20 mouse cellular contexts compared by ENCODE assay signal in the genomic region with DNA sequence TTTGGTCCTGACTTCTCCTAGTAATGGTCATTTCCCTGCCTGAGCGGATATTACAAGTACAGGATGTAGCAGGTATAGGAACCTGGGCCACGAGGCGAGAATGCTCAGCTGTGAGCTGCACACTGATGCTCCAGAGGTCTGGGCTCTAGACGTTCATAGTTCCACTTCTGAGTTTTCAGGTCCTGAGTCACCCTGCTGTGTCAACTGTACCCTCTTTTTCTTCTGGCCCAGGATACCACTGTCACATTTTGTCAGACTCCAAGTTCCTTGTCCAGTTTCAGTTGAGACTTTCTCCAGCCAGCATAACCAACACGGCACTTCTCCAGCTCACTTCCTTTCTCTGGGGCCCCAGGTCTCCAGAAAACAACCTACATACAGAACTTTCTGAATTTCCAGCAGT. TPM values are rescaled to one million over a fixed set of nuclear protein-coding genes. Genes with fewer than 3 reads are reported as not detected.
A peak's percentile ranks its signal among the peaks of the same experiment; 100 is the strongest.
DNase-seq lines count a peak whose midpoint lies in the region; ATAC-seq and TF ChIP-seq lines count a peak whose summit lies in the region.
"Had no signal": no experiment of that assay in that cellular context is flagged by ENCODE, and none has a peak within 500 bp of the region (broad histone marks: within the 10 kb centered on the region; RNA-seq: fewer than 3 reads in every experiment).

No protein-coding gene starts in this region.

- H3K4me3 ChIP-seq in lung, postnatal 0 days (ENCODE audit: low read depth, low read length), result no peak overlapping the region
- H3K4me3 ChIP-seq in lung, adult 2 months (replicated peaks; ENCODE audit: extremely low read depth, low read depth, low read length), result no peak overlapping the region
- no peak overlapping the region for H3K4me3 ChIP-seq in macrophage (ENCODE audit: inconsistent target)
- no peak overlapping the region for H3K4me3 ChIP-seq in stomach, postnatal 0 days (ENCODE audit: low read depth, low read length)
- H3K4me3 ChIP-seq: forebrain, embryonic 15.5 days; hindbrain, embryonic 10.5 days; intestine, embryonic 15.5 days; left cerebral cortex, adult 2 months; limb, embryonic 13.5 days; midbrain, embryonic 10.5 days; myocyte had no signal

- no peaks in the 10 kb centered on the region; the same call in 1 of the 2 replicates for H3K79me2 ChIP-seq in macrophage (ENCODE audit: inconsistent target)

- TF ChIP-seq POLR2A in lung, adult 2 months (IDR thresholded peaks at IDR 0.05; ENCODE audit: borderline replicate concordance, extremely low read depth, low read depth, low read length), result no peak

- H3K27me3 ChIP-seq in lung, postnatal 0 days (replicated peaks; ENCODE audit: insufficient read depth, low read length), result no peaks in the 10 kb centered on the region
- H3K27me3 ChIP-seq in splenic B cell, adult 2 months (ENCODE audit: control insufficient read depth, insufficient read depth, low read length, poor library complexity, severe bottlenecking), result no peaks in the 10 kb centered on the region
- H3K27me3 ChIP-seq in stomach, postnatal 0 days (ENCODE audit: control insufficient read depth, insufficient read depth, low read length), result no peaks in the 10 kb centered on the region
- H3K27me3 ChIP-seq: forebrain, embryonic 15.5 days; intestine, embryonic 15.5 days; limb, embryonic 13.5 days had no signal

- no peaks in the 10 kb centered on the region for H3K4me1 ChIP-seq in lung, postnatal 0 days (ENCODE audit: insufficient read depth, low read depth, low read length)
- peaks cover 6% of the 10 kb centered on the region; the same call in 1 of the 2 replicates for H3K4me1 ChIP-seq in lung, adult 2 months (ENCODE audit: control insufficient read depth, insufficient read depth, low read length)
- no peaks in the 10 kb centered on the region; the same call in 1 of the 2 replicates for H3K4me1 ChIP-seq in stomach, postnatal 0 days (replicated peaks; ENCODE audit: control insufficient read depth, insufficient read depth)
- H3K4me1 ChIP-seq: forebrain, embryonic 15.5 days had no signal

- no peak overlapping the region for H3K9ac ChIP-seq in lung, postnatal 0 days (replicated peaks; ENCODE audit: low read depth)
- no peak overlapping the region for H3K9ac ChIP-seq in stomach, postnatal 0 days (ENCODE audit: low read length)
- H3K9ac ChIP-seq: forebrain, embryonic 15.5 days; intestine, embryonic 15.5 days; limb, embryonic 13.5 days had no signal

- H3K4me2 ChIP-seq in lung, postnatal 0 days (replicated peaks; ENCODE audit: low read depth, low read length), result no peak overlapping the region
- H3K4me2 ChIP-seq in stomach, postnatal 0 days (replicated peaks; ENCODE audit: low read depth), result no peak overlapping the region
- H3K4me2 ChIP-seq: forebrain, embryonic 15.5 days; intestine, embryonic 15.5 days; limb, embryonic 13.5 days had no signal

- DNase-seq in CD4-positive, CD25-positive, alpha-beta regulatory T cell, adult 2 months (ENCODE audit: low read depth, low spot score), result peak; percentile 33
- peak; percentile 23 for DNase-seq in lung, postnatal 0 days (ENCODE audit: low spot score)
- DNase-seq in lung, adult 2 months, result no peak
- DNase-seq in splenic B cell, adult 2 months (ENCODE audit: low read depth, low spot score), result peak; percentile 47
- no peak for DNase-seq in urinary bladder, postnatal 25 days (ENCODE audit: low spot score)
- DNase-seq in stomach, postnatal 0 days (ENCODE audit: low spot score), result no peak
- DNase-seq: adrenal gland, postnatal 14 days; cerebellum, postnatal 10 days; heart, adult 11 months; right cerebral cortex, postnatal 14 days; thymus, adult 2 months had no signal

- H3K9me3 ChIP-seq in lung, postnatal 0 days (ENCODE audit: low read length), result no peaks in the 10 kb centered on the region
- no peaks in the 10 kb centered on the region for H3K9me3 ChIP-seq in stomach, postnatal 0 days (ENCODE audit: control insufficient read depth, low read length)
- H3K9me3 ChIP-seq: forebrain, embryonic 15.5 days; hindbrain, embryonic 10.5 days; intestine, embryonic 15.5 days; limb, embryonic 13.5 days; midbrain, embryonic 10.5 days had no signal

- no peak for TF ChIP-seq EP300 in lung, postnatal 0 days (IDR thresholded peaks at IDR 0.05)
- no peak for TF ChIP-seq EP300 in stomach, postnatal 0 days (optimal IDR thresholded peaks at IDR 0.05)

- no peak for ATAC-seq in CD4-positive, CD25-positive, alpha-beta regulatory T cell, adult 4 months
- ATAC-seq in lung, postnatal 0 days, result no peak
- no peak for ATAC-seq in stomach, postnatal 0 days (ENCODE audit: low FRiP score, low TSS enrichment)
- ATAC-seq: forebrain, embryonic 15.5 days; intestine, embryonic 15.5 days had no signal

- H3K36me3 ChIP-seq in lung, postnatal 0 days (ENCODE audit: insufficient read depth, low read length), result no peaks in the 10 kb centered on the region
- peaks cover 1% of the 10 kb centered on the region; the same call in 1 of the 2 replicates for H3K36me3 ChIP-seq in macrophage (ENCODE audit: inconsistent target)
- H3K36me3 ChIP-seq in splenic B cell, adult 2 months (ENCODE audit: control insufficient read depth, insufficient read depth, low read length, poor library complexity, severe bottlenecking), result no peaks in the 10 kb centered on the region
- no peaks in the 10 kb centered on the region for H3K36me3 ChIP-seq in stomach, postnatal 0 days (ENCODE audit: control insufficient read depth, insufficient read depth, low read length)
- H3K36me3 ChIP-seq: forebrain, embryonic 15.5 days; hindbrain, embryonic 10.5 days; intestine, embryonic 15.5 days; midbrain, embryonic 10.5 days had no signal

- TF ChIP-seq CTCF in lung, postnatal 0 days (IDR thresholded peaks at IDR 0.05), result no peak
- TF ChIP-seq CTCF in lung, adult 2 months (IDR thresholded peaks at IDR 0.05; ENCODE audit: insufficient read depth, low read length), result no peak
- TF ChIP-seq CTCF in stomach, postnatal 0 days (IDR thresholded peaks at IDR 0.05; ENCODE audit: low read depth), result no peak

- WGBS in lung, postnatal 0 days, result 76% methylated on average over 5 of the region's 5 CpGs
- WGBS in lung, adult 2 months, result 68% methylated on average over 5 of the region's 5 CpGs
- WGBS in macrophage (ENCODE audit: missing documents), result 5% methylated on average over 5 of the region's 5 CpGs
- WGBS in stomach, postnatal 0 days, result 77% methylated on average over 5 of the region's 5 CpGs

- H3K27ac ChIP-seq in lung, postnatal 0 days (ENCODE audit: low read length), result no peak overlapping the region
- peak overlapping the region; percentile 76 for H3K27ac ChIP-seq in macrophage
- no peak overlapping the region for H3K27ac ChIP-seq in stomach, postnatal 0 days (replicated peaks)
- H3K27ac ChIP-seq: forebrain, embryonic 15.5 days; hindbrain, embryonic 10.5 days; intestine, embryonic 15.5 days; left cerebral cortex, adult 2 months; limb, embryonic 13.5 days; midbrain, embryonic 10.5 days had no signal

RNA-seq across cellular contexts. Expression of a gene that starts 15.8 kb away (rescaled TPM):
- 100 to 1,000 TPM in 1 of 2 experiments, 10 to 100 TPM in 1; 94.9 to 141 TPM for polyA plus RNA-seq in CD4-positive, CD25-positive, alpha-beta regulatory T cell, adult 4 months (2017; shearing (Covaris generic))
- polyA plus RNA-seq in lung, postnatal 0 days (2015; fragmentation: Nextera tagmentation; extraction: Ambion mirVana), result 9.3 and 10.4 TPM in 2 replicates
- 7.0 and 9.3 TPM in 2 replicates for polyA plus RNA-seq in lung, adult 2 months (2012; rRNA removed)
- total RNA-seq in macrophage (2018; cell fraction: chromatin; rRNA removed), result 10 to 100 TPM in 21 of 26 experiments, 1 to 10 TPM in 5; 5.8 to 53.8 (median 21.6) TPM
- total RNA-seq in macrophage (2018; cell fraction: cytosol; rRNA removed), result 10 to 100 TPM in 14 of 26 experiments, 1 to 10 TPM in 12; 5.0 to 25.0 (median 12.8) TPM
- total RNA-seq in macrophage (2018; cell fraction: nucleus; rRNA removed), result 10 to 100 TPM in 20 of 26 experiments, 1 to 10 TPM in 6; 6.0 to 36.9 (median 18.4) TPM
- polyA plus RNA-seq in macrophage (2018), result 7.0 to 13.9 TPM (median 10.2 TPM) in 3 replicates
- polyA plus RNA-seq in stomach, postnatal 0 days (2015; fragmentation: Nextera tagmentation; extraction: Ambion mirVana), result 6.1 and 8.1 TPM in 2 replicates

RNA-seq across cellular contexts. Expression of a gene that starts 43.1 kb away (rescaled TPM):
- polyA plus RNA-seq in CD4-positive, CD25-positive, alpha-beta regulatory T cell, adult 4 months (2017; shearing (Covaris generic)), result 10 to 100 TPM; 26.4 to 27.5 TPM
- polyA plus RNA-seq in lung, postnatal 0 days (2015; fragmentation: Nextera tagmentation; extraction: Ambion mirVana), result 14.1 and 17.2 TPM in 2 replicates
- polyA plus RNA-seq in lung, adult 2 months (2012; rRNA removed), result 11.5 and 18.3 TPM in 2 replicates
- 10 to 100 TPM in 18 of 26 experiments, 1 to 10 TPM in 8; 1.9 to 43.8 (median 20.9) TPM for total RNA-seq in macrophage (2018; cell fraction: chromatin; rRNA removed)
- total RNA-seq in macrophage (2018; cell fraction: cytosol; rRNA removed), result 10 to 100 TPM in 18 of 26 experiments, 1 to 10 TPM in 8; 7.2 to 13.0 (median 10.6) TPM
- total RNA-seq in macrophage (2018; cell fraction: nucleus; rRNA removed), result 10 to 100 TPM in 15 of 26 experiments, 1 to 10 TPM in 11; 2.2 to 25.8 (median 10.9) TPM
- polyA plus RNA-seq in macrophage (2018), result 10.5 to 28.5 TPM (median 18.1 TPM) in 3 replicates
- 21.3 and 22.9 TPM in 2 replicates for polyA plus RNA-seq in stomach, postnatal 0 days (2015; fragmentation: Nextera tagmentation; extraction: Ambion mirVana)

Comparison
In these comparisons a context has a peak if more than half of its experiments do, and no peak if none do; other contexts are left out.
1. DNase-seq: peak in CD4-positive, CD25-positive, alpha-beta regulatory T cell, adult 2 months (single experiment), lung, postnatal 0 days (single experiment) and splenic B cell, adult 2 months (single experiment); none in lung, adult 2 months (single experiment), urinary bladder, postnatal 25 days (single experiment) and stomach, postnatal 0 days (single experiment).